9 mouse cellular contexts compared by ENCODE assay signal in the genomic region with DNA sequence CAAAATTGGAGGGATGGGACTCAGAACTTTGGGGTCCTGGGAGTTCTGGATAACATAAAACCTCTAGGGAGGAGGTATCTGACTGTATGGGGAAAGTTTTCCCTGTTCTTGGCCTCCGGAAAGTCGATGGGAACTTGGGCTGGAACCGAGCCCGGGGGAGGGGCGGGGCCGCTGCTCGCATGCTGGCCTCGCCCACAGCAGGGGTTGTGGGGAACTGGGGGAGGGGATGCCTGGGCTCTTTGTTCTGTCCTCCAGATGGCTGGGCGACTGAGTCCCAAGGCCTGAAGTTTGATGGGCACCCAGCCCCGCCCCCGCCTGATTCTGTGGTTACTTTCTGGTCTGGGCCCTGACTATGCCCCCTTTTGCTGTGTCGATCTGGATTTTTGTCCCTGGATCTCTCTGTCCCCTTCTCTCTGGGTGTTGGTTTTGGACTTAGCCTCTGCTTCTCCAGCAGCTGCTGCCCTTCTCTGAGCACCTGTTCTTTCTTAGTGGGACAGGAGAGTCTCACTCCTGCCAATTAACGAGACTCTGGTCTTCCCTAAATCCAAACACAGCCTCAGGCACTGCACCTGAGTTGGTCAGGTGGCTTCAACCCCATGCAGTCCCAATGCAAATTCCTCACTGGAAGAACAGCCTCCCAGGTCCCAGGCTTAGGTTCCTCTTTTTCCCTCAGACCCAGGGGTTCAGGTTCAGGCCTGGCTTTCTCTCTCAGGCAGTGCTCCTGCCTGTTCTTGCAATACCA. TPM values are rescaled to one million over a fixed set of nuclear protein-coding genes. Genes with fewer than 3 reads are reported as not detected.
DNase-seq lines count a peak whose midpoint lies in the region; ATAC-seq lines count a peak whose summit lies in the region.
"Had no signal": no experiment of that assay in that cellular context is flagged by ENCODE, and none has a peak within 500 bp of the region (broad histone marks: within the 10 kb centered on the region; RNA-seq: fewer than 3 reads in every experiment).

No protein-coding gene starts in this region.

- peak overlapping the region; percentile 97 for H3K27ac ChIP-seq in heart, embryonic 11.5 days (ENCODE audit: low read depth, low read length)

- peak; percentile 97 for DNase-seq in heart, adult 11 months
- no peak for DNase-seq in heart, postnatal 25 days (ENCODE audit: low spot score)
- DNase-seq in embryo, embryonic 10 days (ENCODE audit: low spot score): peak; percentile 90
- peak; percentile 76 to 82 for DNase-seq in kidney, postnatal 25 days
- peak; percentile 96 for DNase-seq in mesoderm, embryonic 11.5 days (ENCODE audit: low read depth, low spot score)
- DNase-seq in yolk sac, embryonic 10.5 days (ENCODE audit: low spot score): peak; percentile 74
- no peak for DNase-seq in layer of hippocampus, postnatal 14 days (ENCODE audit: low spot score in 2 of 2)

- H3K9ac ChIP-seq in heart, embryonic 11.5 days (ENCODE audit: low read depth, low read length): peak overlapping the region; percentile 99

- peaks cover 17% of the 10 kb centered on the region for H3K4me1 ChIP-seq in heart, embryonic 11.5 days (ENCODE audit: control insufficient read depth, insufficient read depth, low read length)

- intact Hi-C loops in heart, postnatal 25 days (cut with DNase I): no loop called here

- peak; percentile 74 for ATAC-seq in heart, embryonic 11.5 days (replicated peaks; ENCODE audit: insufficient number of reproducible peaks, low FRiP score, low TSS enrichment)

- under 1% methylated on average over 12 of the region's 13 CpGs for WGBS in heart, embryonic 11.5 days (ENCODE audit: insufficient replicate concordance)

- H3K4me2 ChIP-seq in heart, embryonic 11.5 days: peak overlapping the region; percentile 88

- no peaks in the 10 kb centered on the region for H3K9me3 ChIP-seq in heart, embryonic 11.5 days (replicated peaks; ENCODE audit: control insufficient read depth, low read length)
- H3K9me3 ChIP-seq: G1E had no signal

- H3K4me3 ChIP-seq in heart, embryonic 11.5 days (ENCODE audit: low read depth, low read length): peak overlapping the region; percentile 86

- H3K36me3 ChIP-seq in heart, embryonic 11.5 days (ENCODE audit: control insufficient read depth, insufficient read depth, low read length): peaks cover 32% of the 10 kb centered on the region
- H3K36me3 ChIP-seq: G1E had no signal

- peaks cover 5% of the 10 kb centered on the region for H3K27me3 ChIP-seq in heart, embryonic 11.5 days (ENCODE audit: control insufficient read depth, insufficient read depth, low read length)

RNA-seq across cellular contexts. Expression of a gene that starts 1.1 kb away (rescaled TPM):
- 10 to 100 TPM in 1 of 2 experiments, 1 to 10 TPM in 1; 7.0 to 12.0 TPM for total RNA-seq in heart, postnatal 25 days (2021)
- 129 and 131 TPM in 2 replicates for polyA plus RNA-seq in heart, embryonic 11.5 days (2014; fragmentation: Nextera tagmentation; extraction: Ambion mirVana)
- 10 to 100 TPM in 1 of 2 experiments, 1 to 10 TPM in 1; 6.9 to 11.5 TPM for total RNA-seq in layer of hippocampus, postnatal 14 days (2021)
- polyA plus RNA-seq: G1E had no signal

RNA-seq across cellular contexts. Expression of a gene that starts 4.7 kb away (rescaled TPM):
- not detected for total RNA-seq in heart, postnatal 25 days (2021)
- polyA plus RNA-seq in heart, embryonic 11.5 days (2014; fragmentation: Nextera tagmentation; extraction: Ambion mirVana): 1.9 and 2.4 TPM in 2 replicates
- 1 to 10 TPM; 2.6 to 3.3 TPM for total RNA-seq in layer of hippocampus, postnatal 14 days (2021)
- polyA plus RNA-seq: G1E had no signal

RNA-seq across cellular contexts. Expression of a gene that starts 11.9 kb away (rescaled TPM):
- total RNA-seq in heart, postnatal 25 days (2021): not detected
- 0.39 and 0.70 TPM in 2 replicates for polyA plus RNA-seq in heart, embryonic 11.5 days (2014; fragmentation: Nextera tagmentation; extraction: Ambion mirVana)
- 1 to 10 TPM; 2.0 to 2.7 TPM for total RNA-seq in layer of hippocampus, postnatal 14 days (2021)
- total RNA-seq: G1E had no signal
- polyA plus RNA-seq: G1E had no signal

RNA-seq across cellular contexts. Expression of a gene that starts 22.3 kb away (rescaled TPM):
- 1 to 10 TPM; 2.9 to 3.2 TPM for total RNA-seq in heart, postnatal 25 days (2021)
- polyA plus RNA-seq in heart, embryonic 11.5 days (2014; fragmentation: Nextera tagmentation; extraction: Ambion mirVana): 2.1 and 2.2 TPM in 2 replicates
- 1 to 10 TPM; 4.0 TPM for total RNA-seq in layer of hippocampus, postnatal 14 days (2021)

RNA-seq across cellular contexts. Expression of a gene that starts 24.3 kb away (rescaled TPM):
- total RNA-seq in heart, postnatal 25 days (2021): not detected
- polyA plus RNA-seq in heart, embryonic 11.5 days (2014; fragmentation: Nextera tagmentation; extraction: Ambion mirVana): 0.32 and 0.47 TPM in 2 replicates
- 1 to 10 TPM; 1.4 to 2.3 TPM for total RNA-seq in layer of hippocampus, postnatal 14 days (2021)
- polyA plus RNA-seq: G1E had no signal

Comparison
In these comparisons a context has a peak if more than half of its experiments do, and no peak if none do; other contexts are left out.
1. DNase-seq: peak in heart, adult 11 months (single experiment), embryo, embryonic 10 days (single experiment), kidney, postnatal 25 days (2 of 2), mesoderm, embryonic 11.5 days (single experiment) and yolk sac, embryonic 10.5 days (single experiment); none in heart, postnatal 25 days (single experiment) and layer of hippocampus, postnatal 14 days (0 of 2).